Mouse (Mus musculus) thymus, adult 2 months (tissue): ENCODE results near the gene Mto1.

ENCODE experiments used
- CTCF ChIP-seq: fragments of 200-500 bp; IDR thresholded peaks from 2 replicates; pipeline ENCODE4 v1.5.1; 2012; ENCODE audit warnings: mild to moderate bottlenecking, control low read depth, low read length, moderate library complexity, borderline replicate concordance; ENCODE audit not compliant: control insufficient read depth, poor library complexity, insufficient read depth; ENCODE audit errors: extremely low read depth
- POLR2A ChIP-seq: fragments of 200-500 bp; IDR thresholded peaks from 2 replicates; pipeline ENCODE4 v1.6.1; 2012; ENCODE audit warnings: mild to moderate bottlenecking, low read length, control low read depth, moderate library complexity; ENCODE audit not compliant: control insufficient read depth, poor library complexity, insufficient read depth; ENCODE audit errors: extremely low read depth

- no peak for TF ChIP-seq CTCF
- TF ChIP-seq POLR2A: no peak
These were observed 19.1 kb upstream of the Mto1 start for GRCm38 (mm10) chr9:78428870-78429432.
